Mouse (Mus musculus) lung, postnatal 0 days (tissue): Measurements from ENCODE around the gene Srsf2. TPM values are rescaled to one million over a fixed set of nuclear protein-coding genes. Genes with fewer than 3 reads are reported as not detected.

ENCODE experiments used
- ATAC-seq: fragments of 200-750 bp; cut with Nextera tagmentation; 2 replicates; pipeline ENCODE4 v1.8.0; 2017; ENCODE audit warnings: moderate library complexity
- DNase-seq: peaks from one replicate; pipeline ENCODE4 v3.0.0-alpha.2; 2016; ENCODE audit warnings: low spot score
- H3K27ac ChIP-seq: fragments of 300-500 bp; sonication (generic); 2 replicates; pipeline ENCODE4 v1.5.1; 2014; ENCODE audit warnings: antibody characterized with exemption, mild to moderate bottlenecking, low read length, mixed read lengths
- H3K27me3 ChIP-seq: fragments of 300-500 bp; sonication (generic); replicated peaks from 2 replicates; pipeline ENCODE4 v1.6.1; 2014; ENCODE audit warnings: low read length, mixed read lengths; ENCODE audit not compliant: insufficient read depth
- H3K36me3 ChIP-seq: fragments of 300-500 bp; sonication (generic); 2 replicates; pipeline ENCODE4 v1.6.1; 2014; ENCODE audit warnings: low read length, mixed read lengths; ENCODE audit not compliant: insufficient read depth
- H3K4me1 ChIP-seq: fragments of 300-500 bp; sonication (generic); 2 replicates; pipeline ENCODE4 v1.6.1; 2014; ENCODE audit warnings: antibody characterized with exemption, low read depth, low read length, mixed read lengths; ENCODE audit not compliant: insufficient read depth
- H3K4me2 ChIP-seq: fragments of 300-500 bp; sonication (generic); replicated peaks from 2 replicates; pipeline ENCODE4 v1.6.1; 2014; ENCODE audit warnings: low read depth, mild to moderate bottlenecking, low read length, moderate library complexity, mixed read lengths
- H3K4me3 ChIP-seq: fragments of 300-500 bp; sonication (generic); 2 replicates; pipeline ENCODE4 v1.5.1; 2014; ENCODE audit warnings: low read depth, low read length
- H3K9ac ChIP-seq: fragments of 300-500 bp; sonication (generic); replicated peaks from 2 replicates; pipeline ENCODE4 v1.6.1; 2014; ENCODE audit warnings: low read depth, mild to moderate bottlenecking
- H3K9me3 ChIP-seq: fragments of 300-500 bp; sonication (generic); 2 replicates; pipeline ENCODE4 v1.6.1; 2016; ENCODE audit warnings: low read length, mixed read lengths
- CTCF ChIP-seq: IDR thresholded peaks from 2 replicates; pipeline ENCODE4 v1.5.1; 2016; ENCODE audit warnings: antibody characterized with exemption, mild to moderate bottlenecking
- EP300 ChIP-seq: IDR thresholded peaks from 2 replicates; pipeline ENCODE4 v1.6.1; 2016; ENCODE audit warnings: antibody characterized with exemption, mild to moderate bottlenecking, control low read depth
- WGBS: fragments of 180-500 bp; shearing (Covaris S2); extraction: QIAGEN DNeasy Blood & Tissue Kit; methylation state at CpG from one replicate; pipeline ENCODE4 v1.1.7; 2014; 5-methylcytosine and 5-hydroxymethylcytosine counted together
- polyA plus RNA-seq: library from polyadenylated mRNA; unstranded; fragments of >200 nt; fragmentation: Nextera tagmentation; extraction: Ambion mirVana; gene quantifications from 2 replicates; pipeline ENCODE4 v1.2.1, GENCODE M21; 2015

Srsf2 gene
- polyA plus RNA-seq, 1 experiment from 2014 or later = 419 TPM

GRCm38 (mm10) chr11:116873987-116874386 is 21.1 kb upstream of the Srsf2 start:
- ATAC-seq = no peak
- no peak overlapping the region for H3K9ac ChIP-seq
- TF ChIP-seq CTCF (no peak), EP300 (no peak)
- DNase-seq = no peak
- no peaks in the 10 kb centered on the region for H3K4me1 ChIP-seq
- 87% methylated on average over 20 of the region's 20 CpGs for WGBS
- no peaks in the 10 kb centered on the region for H3K27me3 ChIP-seq
- no peaks in the 10 kb centered on the region for H3K9me3 ChIP-seq
- H3K4me2 ChIP-seq = no peak overlapping the region
- H3K36me3 ChIP-seq = peaks cover 29% of the 10 kb centered on the region
- H3K4me3 ChIP-seq = no peak overlapping the region
- no peak overlapping the region for H3K27ac ChIP-seq

DNA sequence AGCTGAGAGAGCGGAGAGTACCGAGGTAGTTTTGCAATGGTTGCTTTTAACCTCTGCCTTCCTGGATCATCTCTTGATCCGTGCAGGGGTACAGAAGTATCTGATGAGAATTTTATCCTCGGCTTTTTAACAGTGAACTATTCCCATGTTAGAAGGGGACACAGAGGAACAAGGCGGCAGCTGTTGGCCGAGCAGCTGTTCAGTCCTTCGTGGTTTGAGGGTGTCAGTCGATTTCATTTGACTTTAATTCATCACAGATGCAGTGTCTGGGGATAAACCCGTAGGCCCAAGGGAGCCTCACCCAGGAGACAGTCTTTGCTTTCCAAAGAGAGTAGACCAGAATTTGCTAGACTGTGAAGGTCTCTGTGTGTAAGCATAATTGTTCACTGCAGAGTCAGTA is 18.6 kb upstream of the Srsf2 start:
- no peaks in the 10 kb centered on the region for H3K27me3 ChIP-seq
- 86% methylated on average over 9 of the region's 9 CpGs for WGBS
- H3K9ac ChIP-seq = no peak overlapping the region
- ATAC-seq = no peak
- H3K4me2 ChIP-seq = no peak overlapping the region
- DNase-seq = no peak
- H3K4me3 ChIP-seq = no peak overlapping the region
- H3K4me1 ChIP-seq = no peaks in the 10 kb centered on the region
- H3K9me3 ChIP-seq = no peaks in the 10 kb centered on the region
- H3K27ac ChIP-seq = no peak overlapping the region
- TF ChIP-seq EP300 (no peak), CTCF (no peak)
- H3K36me3 ChIP-seq = peaks cover 29% of the 10 kb centered on the region

DNA sequence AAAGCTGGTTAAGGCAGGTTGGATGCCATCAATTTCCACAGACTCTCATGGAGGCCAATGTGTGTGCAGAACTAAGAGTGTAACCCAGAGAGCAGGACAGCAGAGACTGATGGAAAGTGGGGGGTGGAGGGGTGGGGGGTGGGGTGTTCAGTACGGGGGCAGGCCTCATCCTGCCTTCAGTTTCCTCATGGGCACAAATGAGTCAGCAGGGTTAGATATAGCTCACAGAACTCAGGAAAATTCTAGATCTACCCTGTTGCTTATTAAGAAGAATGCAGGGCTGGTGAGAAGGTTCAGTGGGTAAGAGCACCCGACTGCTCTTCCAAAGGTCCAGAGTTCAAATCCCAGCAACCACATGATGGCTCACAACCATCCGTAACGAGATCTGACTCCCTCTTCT is 16.7 kb upstream of the Srsf2 start:
- TF ChIP-seq EP300 = no peak
- no peak for TF ChIP-seq CTCF

GRCm38 (mm10) chr11:116869223-116869622 is 16.3 kb upstream of the Srsf2 start:
- Histone ChIP-seq H3K4me2 (no peak overlapping the region), H3K9ac (no peak overlapping the region), H3K9me3 (no peaks in the 10 kb centered on the region), H3K36me3 (peaks cover 27% of the 10 kb centered on the region), H3K27me3 (no peaks in the 10 kb centered on the region), H3K4me1 (no peaks in the 10 kb centered on the region), H3K27ac (no peak overlapping the region), H3K4me3 (no peak overlapping the region)
- WGBS = 71% methylated on average over 8 of the region's 8 CpGs
- ATAC-seq (peak; percentile 83), DNase-seq (peak; percentile 82)
- TF ChIP-seq EP300 (no peak), CTCF (no peak)

More for the DNA sequence above, 16.7 kb upstream of the Srsf2 start:
- Histone ChIP-seq H3K9me3 (no peaks in the 10 kb centered on the region), H3K4me2 (no peak overlapping the region), H3K27me3 (no peaks in the 10 kb centered on the region), H3K9ac (no peak overlapping the region), H3K36me3 (peaks cover 27% of the 10 kb centered on the region), H3K27ac (no peak overlapping the region), H3K4me1 (no peaks in the 10 kb centered on the region), H3K4me3 (no peak overlapping the region)
- DNase-seq (no peak), ATAC-seq (peak; percentile 37; the same call in 1 of the 2 replicates)
- WGBS = 61% methylated on average over 4 of the region's 4 CpGs

- Histone ChIP-seq H3K36me3 (peaks cover 26% of the 10 kb centered on the region), H3K27ac (no peak overlapping the region), H3K4me2 (no peak overlapping the region), H3K9ac (no peak overlapping the region), H3K27me3 (no peaks in the 10 kb centered on the region), H3K9me3 (no peaks in the 10 kb centered on the region), H3K4me1 (no peaks in the 10 kb centered on the region), H3K4me3 (no peak overlapping the region)
- 70% methylated on average over 3 of the region's 3 CpGs for WGBS
- ATAC-seq (no peak), DNase-seq (no peak)
- no peak for TF ChIP-seq EP300
- TF ChIP-seq CTCF = no peak
Measured at GRCm38 (mm10) chr11:116868129-116868528, 15.2 kb upstream of the Srsf2 start.

DNA sequence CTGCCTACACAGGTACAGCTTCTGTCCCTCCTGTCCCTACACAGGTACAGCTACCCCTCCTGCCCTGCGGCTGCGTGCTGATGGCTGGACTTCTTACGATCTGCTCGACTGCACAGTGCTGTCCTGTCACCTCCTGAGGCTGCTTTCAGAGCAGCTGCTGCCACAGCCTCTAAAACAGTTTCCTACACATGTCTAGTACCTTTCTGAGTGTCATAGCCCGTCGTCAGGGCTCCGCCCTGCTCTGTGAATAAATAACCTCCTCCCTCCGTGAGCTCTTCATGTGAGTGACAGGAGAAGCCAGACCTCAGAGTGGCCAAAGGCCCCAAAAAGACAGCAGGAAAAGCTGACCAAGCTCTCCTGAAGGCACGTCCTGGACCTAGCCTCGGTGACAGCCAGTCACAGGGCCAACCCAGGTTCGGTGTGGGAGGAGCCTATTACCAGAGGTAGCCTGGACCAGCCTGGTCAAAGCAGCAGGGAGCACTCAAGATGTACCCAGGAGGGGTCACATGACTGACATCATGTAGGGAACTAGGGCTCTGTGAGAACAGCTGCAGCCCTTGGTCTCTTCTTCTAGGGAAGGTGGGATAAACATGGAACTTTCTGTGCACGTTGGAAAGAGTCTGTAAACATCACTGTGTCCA is 13.2 kb upstream of the Srsf2 start:
- no peak overlapping the region for H3K27ac ChIP-seq
- H3K4me2 ChIP-seq = no peak overlapping the region
- H3K4me3 ChIP-seq = no peak overlapping the region
- no peaks in the 10 kb centered on the region for H3K9me3 ChIP-seq
- no peak for TF ChIP-seq CTCF
- TF ChIP-seq EP300 = no peak
- ATAC-seq = no peak; the same call in 1 of the 2 replicates
- peaks cover 22% of the 10 kb centered on the region; the same call in 1 of the 2 replicates for H3K36me3 ChIP-seq
- no peaks in the 10 kb centered on the region for H3K4me1 ChIP-seq
- 65% methylated on average over 12 of the region's 12 CpGs for WGBS
- H3K9ac ChIP-seq = no peak overlapping the region
- H3K27me3 ChIP-seq = no peaks in the 10 kb centered on the region
- DNase-seq = no peak

DNA sequence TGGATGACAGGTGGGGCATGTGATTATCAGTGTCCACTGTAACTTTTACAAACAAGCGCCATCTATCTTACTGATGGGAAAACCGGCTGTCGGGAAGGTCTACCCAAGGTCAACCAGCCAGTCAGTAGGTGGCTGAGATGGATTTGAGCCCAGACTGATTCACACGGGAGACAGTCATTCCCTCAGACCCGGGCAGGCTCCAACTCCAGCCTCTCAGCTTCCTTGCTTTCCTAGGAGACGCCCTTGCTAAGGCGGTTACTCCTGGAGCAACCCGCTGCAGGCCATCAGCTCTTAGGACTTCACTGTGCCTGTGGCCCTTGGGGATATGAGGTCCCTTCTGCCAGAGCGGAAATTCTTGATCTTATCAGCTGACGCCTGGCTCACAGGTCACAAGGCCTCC is 11.6 kb upstream of the Srsf2 start:
- Histone ChIP-seq H3K4me1 (no peaks in the 10 kb centered on the region), H3K27ac (no peak overlapping the region), H3K9ac (no peak overlapping the region), H3K4me3 (no peak overlapping the region), H3K4me2 (no peak overlapping the region), H3K9me3 (no peaks in the 10 kb centered on the region), H3K36me3 (peaks cover 25% of the 10 kb centered on the region; the same call in 1 of the 2 replicates), H3K27me3 (no peaks in the 10 kb centered on the region)
- ATAC-seq (no peak), DNase-seq (no peak)
- 48% methylated on average over 10 of the region's 10 CpGs for WGBS
- no peak for TF ChIP-seq EP300
- no peak for TF ChIP-seq CTCF
